Mouse (Mus musculus): Measurements from ENCODE around the gene Pih1d1.

GRCm38 (mm10) chr7:45179469-45179868 is 25.4 kb downstream of the Pih1d1 start, which contains the start of gene Gfy:
- TF ChIP-seq CTCF (IDR thresholded peaks at IDR 0.05; ENCODE audit: low read depth) (no peak), EP300 (IDR thresholded peaks at IDR 0.05; ENCODE audit: low read depth) (no peak)

All from heart, postnatal 0 days (tissue).